11 mouse cellular contexts compared by ENCODE assay signal in genomic region chr4:142173981-142174485, GRCm38 (mm10).
A peak's percentile ranks its signal among the peaks of the same experiment; 100 is the strongest.
DNase-seq lines count a peak whose midpoint lies in the region; ATAC-seq lines count a peak whose summit lies in the region.
"Had no signal": no experiment of that assay in that cellular context is flagged by ENCODE, and none has a peak within 500 bp of the region (broad histone marks: within the 10 kb centered on the region; RNA-seq: fewer than 3 reads in every experiment).

No protein-coding gene starts in this region.

- ATAC-seq in forebrain, embryonic 13.5 days, result no peak
- peak; percentile 51 for ATAC-seq in kidney, embryonic 14.5 days (ENCODE audit: low FRiP score, low TSS enrichment)
- ATAC-seq in midbrain, embryonic 13.5 days, result 0 out of 2 replicates have a peak, but pooled peaks have one; percentile 9
- no peak for ATAC-seq in midbrain, embryonic 15.5 days (replicated peaks)
- no peak for ATAC-seq in megakaryocyte-erythroid progenitor cell, adult 5-6 weeks (replicated peaks; ENCODE audit: low FRiP score, low TSS enrichment, poor library complexity, severe bottlenecking)

- no peaks in the 10 kb centered on the region for H3K27me3 ChIP-seq in forebrain, embryonic 10.5 days (ENCODE audit: poor library complexity, severe bottlenecking)
- H3K27me3 ChIP-seq in forebrain, embryonic 13.5 days, result no peaks in the 10 kb centered on the region
- H3K27me3 ChIP-seq in kidney, embryonic 14.5 days (ENCODE audit: control insufficient read depth, insufficient read depth, low read length), result no peaks in the 10 kb centered on the region
- H3K27me3 ChIP-seq in midbrain, embryonic 13.5 days, result no peaks in the 10 kb centered on the region
- no peaks in the 10 kb centered on the region for H3K27me3 ChIP-seq in midbrain, embryonic 15.5 days (replicated peaks)

- H3K36me3 ChIP-seq in forebrain, embryonic 10.5 days (replicated peaks), result no peaks in the 10 kb centered on the region
- no peaks in the 10 kb centered on the region for H3K36me3 ChIP-seq in forebrain, embryonic 13.5 days (ENCODE audit: poor library complexity, severe bottlenecking)
- H3K36me3 ChIP-seq in kidney, embryonic 14.5 days (ENCODE audit: control insufficient read depth, insufficient read depth, low read length), result no peaks in the 10 kb centered on the region
- H3K36me3 ChIP-seq in midbrain, embryonic 13.5 days, result no peaks in the 10 kb centered on the region
- H3K36me3 ChIP-seq in midbrain, embryonic 15.5 days (replicated peaks), result no peaks in the 10 kb centered on the region
- H3K36me3 ChIP-seq: G1E had no signal

- H3K4me1 ChIP-seq in forebrain, embryonic 10.5 days, result peaks cover 58% of the 10 kb centered on the region
- peaks cover 30% of the 10 kb centered on the region for H3K4me1 ChIP-seq in forebrain, embryonic 13.5 days
- peaks cover 45% of the 10 kb centered on the region for H3K4me1 ChIP-seq in kidney, embryonic 14.5 days (ENCODE audit: control insufficient read depth, insufficient read depth, low read length)
- peaks cover 28% of the 10 kb centered on the region for H3K4me1 ChIP-seq in midbrain, embryonic 13.5 days (replicated peaks)
- peaks cover 9% of the 10 kb centered on the region; the same call in 1 of the 2 replicates for H3K4me1 ChIP-seq in midbrain, embryonic 15.5 days

- WGBS in forebrain, embryonic 10.5 days, result 67% methylated on average over 6 of the region's 6 CpGs
- WGBS in forebrain, embryonic 13.5 days, result 45% methylated on average over 6 of the region's 6 CpGs
- WGBS in kidney, embryonic 14.5 days, result 20% methylated on average over 6 of the region's 6 CpGs
- 39% methylated on average over 6 of the region's 6 CpGs for WGBS in midbrain, embryonic 13.5 days
- 40% methylated on average over 6 of the region's 6 CpGs for WGBS in midbrain, embryonic 15.5 days

- DNase-seq in forebrain, embryonic 10.5 days (ENCODE audit: extremely low spot score, low spot score), result no peak
- no peak for DNase-seq in kidney, postnatal 14 days
- no peak for DNase-seq in cerebellum, adult 11-12 months
- DNase-seq: gastrocnemius, postnatal 14 days; kidney, adult 9 months had no signal

- H3K4me2 ChIP-seq in forebrain, embryonic 13.5 days, result no peak overlapping the region
- no peak overlapping the region for H3K4me2 ChIP-seq in kidney, embryonic 14.5 days (replicated peaks; ENCODE audit: low read depth, low read length)
- no peak overlapping the region for H3K4me2 ChIP-seq in midbrain, embryonic 13.5 days (replicated peaks)
- H3K4me2 ChIP-seq in midbrain, embryonic 15.5 days, result no peak overlapping the region

- H3K9ac ChIP-seq in forebrain, embryonic 13.5 days, result no peak overlapping the region
- H3K9ac ChIP-seq in kidney, embryonic 14.5 days (ENCODE audit: low read depth, low read length), result no peak overlapping the region
- no peak overlapping the region for H3K9ac ChIP-seq in midbrain, embryonic 13.5 days (replicated peaks)
- no peak overlapping the region for H3K9ac ChIP-seq in midbrain, embryonic 15.5 days

- H3K27ac ChIP-seq in forebrain, embryonic 10.5 days, result peak overlapping the region; percentile 65
- H3K27ac ChIP-seq in forebrain, embryonic 13.5 days, result no peak overlapping the region
- peak overlapping the region; percentile 70 for H3K27ac ChIP-seq in kidney, embryonic 14.5 days (ENCODE audit: low read depth, low read length)
- no peak overlapping the region for H3K27ac ChIP-seq in midbrain, embryonic 13.5 days
- no peak overlapping the region for H3K27ac ChIP-seq in midbrain, embryonic 15.5 days

- H3K9me3 ChIP-seq in forebrain, embryonic 10.5 days, result no peaks in the 10 kb centered on the region
- H3K9me3 ChIP-seq in forebrain, embryonic 13.5 days (replicated peaks), result no peaks in the 10 kb centered on the region
- no peaks in the 10 kb centered on the region; the same call in 1 of the 2 replicates for H3K9me3 ChIP-seq in kidney, embryonic 14.5 days (ENCODE audit: control insufficient read depth, low read length)
- no peaks in the 10 kb centered on the region for H3K9me3 ChIP-seq in midbrain, embryonic 13.5 days
- H3K9me3 ChIP-seq in midbrain, embryonic 15.5 days, result no peaks in the 10 kb centered on the region

- no peak overlapping the region for H3K4me3 ChIP-seq in forebrain, embryonic 10.5 days
- H3K4me3 ChIP-seq in forebrain, embryonic 13.5 days, result no peak overlapping the region
- no peak overlapping the region for H3K4me3 ChIP-seq in kidney, embryonic 14.5 days (ENCODE audit: low read length)
- H3K4me3 ChIP-seq in midbrain, embryonic 13.5 days (replicated peaks), result no peak overlapping the region
- H3K4me3 ChIP-seq in midbrain, embryonic 15.5 days, result no peak overlapping the region

Comparison
In these comparisons a context has a peak if more than half of its experiments do, and no peak if none do; other contexts are left out.
1. H3K27ac ChIP-seq: peak in forebrain, embryonic 10.5 days (single experiment) and kidney, embryonic 14.5 days (single experiment); none in forebrain, embryonic 13.5 days (single experiment), midbrain, embryonic 13.5 days (single experiment) and midbrain, embryonic 15.5 days (single experiment).
2. ATAC-seq: peak in kidney, embryonic 14.5 days (single experiment) and midbrain, embryonic 13.5 days (single experiment); none in forebrain, embryonic 13.5 days (single experiment), midbrain, embryonic 15.5 days (single experiment) and megakaryocyte-erythroid progenitor cell, adult 5-6 weeks (single experiment).